Mouse (Mus musculus) intestine, embryonic 14.5 days (tissue): ENCODE data around the gene Itprid2. TPM values are rescaled to one million over a fixed set of nuclear protein-coding genes. Genes with fewer than 3 reads are reported as not detected.

Experiments
- ATAC-seq: fragments of 200-750 bp; cut with Nextera tagmentation; replicated peaks from 2 replicates; pipeline ENCODE4 v1.8.0; 2017; ENCODE audit warnings: low read depth, moderate number of reproducible peaks, moderate TSS enrichment, moderate library complexity; ENCODE audit not compliant: low FRiP score, low TSS enrichment
- DNase-seq: peaks from one replicate; pipeline ENCODE4 v3.0.0-alpha.2; 2018; ENCODE audit warnings: low spot score
- H3K27ac ChIP-seq: fragments of 300-500 bp; sonication (generic); 2 replicates; pipeline ENCODE4 v1.5.1; 2014; ENCODE audit warnings: low read depth, mild to moderate bottlenecking, control low read depth
- H3K27me3 ChIP-seq: fragments of 300-500 bp; sonication (generic); replicated peaks from 2 replicates; pipeline ENCODE4 v1.6.1; 2014; ENCODE audit warnings: low read length, control low read depth; ENCODE audit not compliant: control insufficient read depth, insufficient read depth
- H3K36me3 ChIP-seq: fragments of 300-500 bp; sonication (generic); 2 replicates; pipeline ENCODE4 v1.6.1; 2014; ENCODE audit warnings: low read length, control low read depth; ENCODE audit not compliant: control insufficient read depth, insufficient read depth
- H3K4me1 ChIP-seq: fragments of 300-500 bp; sonication (generic); replicated peaks from 2 replicates; pipeline ENCODE4 v1.6.1; 2014; ENCODE audit warnings: low read length, control low read depth, mixed read lengths; ENCODE audit not compliant: control insufficient read depth, insufficient read depth
- H3K4me2 ChIP-seq: fragments of 300-500 bp; sonication (generic); 2 replicates; pipeline ENCODE4 v1.6.1; 2014; ENCODE audit warnings: low read length
- H3K4me3 ChIP-seq: fragments of 300-500 bp; sonication (generic); 2 replicates; pipeline ENCODE4 v1.5.1; 2014; ENCODE audit warnings: low read depth, low read length, control low read depth, mixed read lengths
- H3K9ac ChIP-seq: fragments of 300-500 bp; sonication (generic); 2 replicates; pipeline ENCODE4 v1.6.1; 2014; ENCODE audit warnings: mild to moderate bottlenecking, low read length
- H3K9me3 ChIP-seq: fragments of 300-500 bp; sonication (generic); 2 replicates; pipeline ENCODE4 v1.6.1; 2016; ENCODE audit warnings: low read length, control low read depth; ENCODE audit not compliant: control insufficient read depth
- WGBS: fragments of 180-500 bp; shearing (Covaris S2); extraction: QIAGEN DNeasy Blood & Tissue Kit; methylation state at CpG from one replicate; pipeline ENCODE4 v1.1.7; 2014; 5-methylcytosine and 5-hydroxymethylcytosine counted together
- polyA plus RNA-seq: library from polyadenylated mRNA; unstranded; fragments of >200 nt; fragmentation: Nextera tagmentation; extraction: Ambion mirVana; gene quantifications from 2 replicates; pipeline ENCODE4 v1.2.1, GENCODE M21; 2014

Itprid2 gene
- polyA plus RNA-seq, 1 experiment from 2014 or later = 31.0 TPM

DNA sequence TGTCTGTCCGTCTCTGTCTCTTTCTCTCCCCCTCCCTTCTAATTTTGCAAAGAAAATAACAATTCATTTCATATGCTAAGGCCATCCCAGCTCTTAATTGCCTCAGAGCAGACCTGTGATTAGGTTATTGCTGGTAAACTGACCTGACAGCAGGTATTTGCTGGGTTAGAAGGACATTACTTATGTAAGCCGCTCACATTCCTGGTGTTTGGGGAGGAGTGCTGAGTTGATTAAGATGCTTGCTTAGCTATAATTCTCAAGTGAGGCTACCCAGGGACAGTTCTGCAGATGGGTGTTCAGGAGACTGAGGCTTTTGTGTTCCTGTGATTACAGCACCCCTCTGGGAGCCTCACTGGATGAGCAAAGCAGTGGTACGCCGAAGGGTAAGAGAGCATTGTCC lies 3.8 kb downstream of the Itprid2 start:
- H3K4me3 ChIP-seq = peak overlapping the region; percentile 96
- ATAC-seq (no peak), DNase-seq (peak; percentile 57)
- H3K36me3 ChIP-seq = peaks cover 38% of the 10 kb centered on the region
- WGBS = 31% methylated on average over 4 of the region's 4 CpGs
- H3K4me2 ChIP-seq = peak overlapping the region; percentile 59
- no peaks in the 10 kb centered on the region for H3K9me3 ChIP-seq
- no peaks in the 10 kb centered on the region for H3K27me3 ChIP-seq
- 0 out of 2 replicates have a peak overlapping the region, but pooled peaks have one; percentile 1 for H3K27ac ChIP-seq
- H3K9ac ChIP-seq = peak overlapping the region; percentile 41
- peaks cover 15% of the 10 kb centered on the region; the same call in 1 of the 2 replicates for H3K4me1 ChIP-seq

DNA sequence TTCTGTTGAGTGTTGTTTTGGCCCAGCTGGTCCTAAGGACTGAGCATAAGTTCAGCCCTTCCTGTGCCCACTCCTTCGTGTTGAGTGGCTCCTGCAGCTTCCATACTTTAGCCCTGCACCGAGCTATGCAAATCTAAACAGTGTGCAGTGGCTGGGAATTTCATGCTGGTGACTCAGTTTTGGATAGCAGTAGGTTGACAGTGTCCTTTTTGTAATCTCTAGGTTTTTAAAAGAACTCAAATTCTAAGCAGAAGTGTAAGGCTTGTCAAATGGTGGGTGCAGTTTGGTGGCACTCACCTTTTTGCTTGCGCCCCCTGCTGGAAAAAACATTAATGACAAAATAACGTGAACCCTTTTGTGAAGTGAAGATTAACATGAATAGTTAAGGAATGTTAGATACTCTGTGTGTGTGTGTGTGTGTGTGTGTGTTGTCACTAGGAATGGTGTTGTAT lies 11.1 kb downstream of the Itprid2 start:
- 32% methylated on average over 4 of the region's 4 CpGs for WGBS
- no peak overlapping the region for H3K4me3 ChIP-seq
- no peak overlapping the region for H3K9ac ChIP-seq
- no peaks in the 10 kb centered on the region for H3K27me3 ChIP-seq
- ATAC-seq = peak; percentile 53; the same call in 1 of the 2 replicates
- peaks cover 59% of the 10 kb centered on the region for H3K36me3 ChIP-seq
- H3K4me2 ChIP-seq = no peak overlapping the region
- DNase-seq = no peak
- H3K4me1 ChIP-seq = peaks cover 20% of the 10 kb centered on the region
- H3K9me3 ChIP-seq = no peaks in the 10 kb centered on the region
- H3K27ac ChIP-seq = no peak overlapping the region

- no peak overlapping the region for H3K9ac ChIP-seq
- DNase-seq (no peak), ATAC-seq (no peak)
- H3K27me3 ChIP-seq = no peaks in the 10 kb centered on the region
- no peak overlapping the region for H3K4me3 ChIP-seq
- H3K9me3 ChIP-seq = no peaks in the 10 kb centered on the region
- WGBS = 55% methylated on average over 4 of the region's 4 CpGs
- peaks cover 58% of the 10 kb centered on the region for H3K36me3 ChIP-seq
- no peak overlapping the region for H3K27ac ChIP-seq
- no peak overlapping the region for H3K4me2 ChIP-seq
- peaks cover 20% of the 10 kb centered on the region for H3K4me1 ChIP-seq
Measured at GRCm38 (mm10) chr2:79647094-79647493, 11.9 kb downstream of the Itprid2 start.

GRCm38 (mm10) chr2:79647728-79648127 lies 12.6 kb downstream of the Itprid2 start:
- Histone ChIP-seq H3K4me2 (no peak overlapping the region), H3K36me3 (peaks cover 58% of the 10 kb centered on the region), H3K4me1 (peaks cover 20% of the 10 kb centered on the region), H3K9me3 (no peaks in the 10 kb centered on the region), H3K27me3 (no peaks in the 10 kb centered on the region), H3K9ac (no peak overlapping the region), H3K27ac (no peak overlapping the region), H3K4me3 (no peak overlapping the region)
- WGBS = 45% methylated on average over 2 of the region's 2 CpGs
- DNase-seq (no peak), ATAC-seq (no peak)

DNA sequence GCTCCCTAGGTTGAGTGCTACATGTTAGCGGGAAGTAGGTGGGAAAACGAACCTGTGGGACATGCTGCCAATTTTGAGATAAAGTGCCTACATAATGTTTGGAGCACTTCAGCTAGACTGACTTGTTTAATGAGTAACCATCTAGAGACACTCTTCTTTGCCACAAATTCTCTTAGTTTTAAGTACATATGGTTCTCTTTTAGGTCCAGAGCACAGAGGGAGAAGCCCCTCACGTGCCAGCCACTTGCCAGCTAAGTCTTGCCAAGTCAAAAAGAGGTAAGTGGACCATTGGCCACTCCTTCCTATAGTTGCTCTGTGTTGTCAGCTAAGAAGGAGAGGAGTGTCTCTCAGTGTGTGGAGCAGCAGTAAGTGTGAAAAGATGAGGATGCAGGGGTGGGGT lies 16.0 kb downstream of the Itprid2 start:
- H3K27ac ChIP-seq = no peak overlapping the region
- ATAC-seq (no peak), DNase-seq (no peak)
- 76% methylated on average over 3 of the region's 3 CpGs for WGBS
- no peaks in the 10 kb centered on the region for H3K27me3 ChIP-seq
- peaks cover 14% of the 10 kb centered on the region for H3K4me1 ChIP-seq
- no peak overlapping the region for H3K4me3 ChIP-seq
- H3K4me2 ChIP-seq = no peak overlapping the region
- H3K36me3 ChIP-seq = peaks cover 46% of the 10 kb centered on the region
- no peaks in the 10 kb centered on the region for H3K9me3 ChIP-seq
- no peak overlapping the region for H3K9ac ChIP-seq

GRCm38 (mm10) chr2:79651701-79652100 lies 16.5 kb downstream of the Itprid2 start:
- Histone ChIP-seq H3K4me3 (no peak overlapping the region), H3K9ac (no peak overlapping the region), H3K27me3 (no peaks in the 10 kb centered on the region), H3K4me1 (peaks cover 13% of the 10 kb centered on the region), H3K4me2 (no peak overlapping the region), H3K9me3 (no peaks in the 10 kb centered on the region), H3K27ac (no peak overlapping the region), H3K36me3 (peaks cover 51% of the 10 kb centered on the region)
- no peak for DNase-seq
- no peak for ATAC-seq
- WGBS = 75% methylated on average over 3 of the region's 3 CpGs

- H3K4me2 ChIP-seq = no peak overlapping the region
- H3K27me3 ChIP-seq = no peaks in the 10 kb centered on the region
- peaks cover 55% of the 10 kb centered on the region for H3K36me3 ChIP-seq
- H3K9ac ChIP-seq = no peak overlapping the region
- no peaks in the 10 kb centered on the region for H3K9me3 ChIP-seq
- no peak overlapping the region for H3K4me3 ChIP-seq
- 90% methylated on average over 4 of the region's 4 CpGs for WGBS
- DNase-seq = no peak
- H3K4me1 ChIP-seq = peaks cover 10% of the 10 kb centered on the region; the same call in 1 of the 2 replicates
- no peak for ATAC-seq
- no peak overlapping the region for H3K27ac ChIP-seq
Measured at GRCm38 (mm10) chr2:79652502-79652901, 17.4 kb downstream of the Itprid2 start.

GRCm38 (mm10) chr2:79653093-79653808 lies 18.1 kb downstream of the Itprid2 start:
- H3K4me1 ChIP-seq = peaks cover 10% of the 10 kb centered on the region; the same call in 1 of the 2 replicates
- DNase-seq (no peak), ATAC-seq (no peak)
- H3K9me3 ChIP-seq = no peaks in the 10 kb centered on the region
- no peak overlapping the region for H3K9ac ChIP-seq
- WGBS = 68% methylated on average over 6 of the region's 6 CpGs
- H3K27me3 ChIP-seq = no peaks in the 10 kb centered on the region
- no peak overlapping the region for H3K4me3 ChIP-seq
- no peak overlapping the region for H3K27ac ChIP-seq
- peaks cover 62% of the 10 kb centered on the region for H3K36me3 ChIP-seq
- H3K4me2 ChIP-seq = no peak overlapping the region

GRCm38 (mm10) chr2:79653809-79654164 lies 18.6 kb downstream of the Itprid2 start:
- Histone ChIP-seq H3K27ac (no peak overlapping the region), H3K4me3 (no peak overlapping the region), H3K36me3 (peaks cover 68% of the 10 kb centered on the region), H3K4me1 (peaks cover 10% of the 10 kb centered on the region; the same call in 1 of the 2 replicates), H3K27me3 (no peaks in the 10 kb centered on the region), H3K9me3 (no peaks in the 10 kb centered on the region), H3K9ac (no peak overlapping the region), H3K4me2 (no peak overlapping the region)
- DNase-seq (no peak), ATAC-seq (no peak)
- WGBS = 46% methylated on average over 2 of the region's 2 CpGs
